ENCODE assay signal across 7 mouse cellular contexts in the genomic region with DNA sequence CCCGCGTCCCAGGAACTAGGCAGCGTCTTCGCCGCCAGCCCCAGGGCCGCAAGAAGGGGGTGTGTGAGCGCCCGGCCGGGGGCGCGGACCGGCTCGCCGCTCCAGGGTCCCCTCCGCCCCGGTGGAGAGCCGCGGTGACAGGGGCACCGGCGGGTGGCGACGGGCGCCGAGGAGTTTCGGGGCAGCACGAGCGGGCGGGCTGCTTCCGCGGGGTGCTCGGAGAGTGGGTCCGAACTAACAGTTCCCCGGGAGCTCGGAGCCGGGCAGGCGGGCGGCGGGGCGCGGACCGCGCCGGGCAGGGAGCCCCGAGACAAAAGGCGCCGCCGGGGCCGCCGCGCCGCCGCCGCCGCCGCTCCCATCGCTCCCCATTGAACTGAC. TPM values are rescaled to one million over a fixed set of nuclear protein-coding genes. Genes with fewer than 3 reads are reported as not detected.
DNase-seq lines count a peak whose midpoint lies in the region; ATAC-seq and TF ChIP-seq lines count a peak whose summit lies in the region.

No protein-coding gene starts in this region.

- peak overlapping the region; percentile 92 for H3K4me3 ChIP-seq in lung, embryonic 15.5 days
- H3K4me3 ChIP-seq in embryonic facial prominence, embryonic 15.5 days (replicated peaks) = peak overlapping the region; percentile 89
- peak overlapping the region; percentile 95 for H3K4me3 ChIP-seq in hindbrain, postnatal 0 days (ENCODE audit: low read length)
- H3K4me3 ChIP-seq in midbrain, embryonic 16.5 days (ENCODE audit: low read depth, low read length) = peak overlapping the region; percentile 94

- 0 out of 2 replicates have a peak, but pooled peaks cover 5% of the 10 kb centered on the region for H3K4me1 ChIP-seq in lung, embryonic 15.5 days
- H3K4me1 ChIP-seq in embryonic facial prominence, embryonic 15.5 days = 0 out of 2 replicates have a peak, but pooled peaks cover 4% of the 10 kb centered on the region
- no peaks in the 10 kb centered on the region; the same call in 1 of the 2 replicates for H3K4me1 ChIP-seq in hindbrain, postnatal 0 days (ENCODE audit: insufficient read depth, low read length)
- H3K4me1 ChIP-seq in midbrain, embryonic 16.5 days (ENCODE audit: control insufficient read depth, insufficient read depth, low read length) = peaks cover 7% of the 10 kb centered on the region

- no peak for DNase-seq in lung, postnatal 36 days
- DNase-seq in hindbrain, postnatal 0 days (ENCODE audit: low spot score) = peak; percentile 51
- no peak for DNase-seq in left cerebral cortex, adult 11 months (ENCODE audit: low spot score)
- no peak for DNase-seq in left cerebral cortex, postnatal 36 days (ENCODE audit: low spot score in 2 of 2)

- no peaks in the 10 kb centered on the region for H3K36me3 ChIP-seq in lung, embryonic 15.5 days
- H3K36me3 ChIP-seq in embryonic facial prominence, embryonic 15.5 days = no peaks in the 10 kb centered on the region
- no peaks in the 10 kb centered on the region for H3K36me3 ChIP-seq in hindbrain, postnatal 0 days (ENCODE audit: insufficient read depth, low read length)
- no peaks in the 10 kb centered on the region for H3K36me3 ChIP-seq in midbrain, embryonic 16.5 days (ENCODE audit: control insufficient read depth, insufficient read depth, low read length)

- TF ChIP-seq CTCF in hindbrain, postnatal 0 days (IDR thresholded peaks at IDR 0.05; ENCODE audit: low read depth) = no peak

- H3K27ac ChIP-seq in lung, embryonic 15.5 days = peak overlapping the region; percentile 99
- peak overlapping the region; percentile 98 for H3K27ac ChIP-seq in embryonic facial prominence, embryonic 15.5 days (replicated peaks)
- H3K27ac ChIP-seq in hindbrain, postnatal 0 days = peak overlapping the region; percentile 98
- peak overlapping the region; percentile 99 for H3K27ac ChIP-seq in midbrain, embryonic 16.5 days (ENCODE audit: low read length)

- H3K9ac ChIP-seq in lung, embryonic 15.5 days = peak overlapping the region; percentile 94
- H3K9ac ChIP-seq in embryonic facial prominence, embryonic 15.5 days = peak overlapping the region; percentile 85
- peak overlapping the region; percentile 91 for H3K9ac ChIP-seq in hindbrain, postnatal 0 days (replicated peaks; ENCODE audit: low read length)
- peak overlapping the region; percentile 93 for H3K9ac ChIP-seq in midbrain, embryonic 16.5 days (ENCODE audit: low read depth, low read length)

- intact Hi-C loops in left cerebral cortex, postnatal 36 days (cut with DNase I) = loop anchor here (5.0 kb wide), 2 partner anchors 100 to 490 kb away; no protein-coding TSS in a partner anchor

- peak overlapping the region; percentile 89 for H3K4me2 ChIP-seq in lung, embryonic 15.5 days
- H3K4me2 ChIP-seq in embryonic facial prominence, embryonic 15.5 days (replicated peaks) = peak overlapping the region; percentile 88
- H3K4me2 ChIP-seq in hindbrain, postnatal 0 days (ENCODE audit: low read depth, low read length) = peak overlapping the region; percentile 78
- H3K4me2 ChIP-seq in midbrain, embryonic 16.5 days (ENCODE audit: low read length) = peak overlapping the region; percentile 66

- peak; percentile 9 for ATAC-seq in lung, embryonic 15.5 days (ENCODE audit: borderline replicate concordance, extremely low read depth, low FRiP score, low TSS enrichment)
- ATAC-seq in embryonic facial prominence, embryonic 15.5 days (ENCODE audit: insufficient number of reproducible peaks, low FRiP score, low TSS enrichment, low read depth) = peak; percentile 3
- ATAC-seq in hindbrain, postnatal 0 days = no peak; the same call in none of the 2 replicates
- peak; percentile 23 for ATAC-seq in midbrain, embryonic 16.5 days

- H3K9me3 ChIP-seq in lung, embryonic 15.5 days = no peaks in the 10 kb centered on the region
- no peaks in the 10 kb centered on the region for H3K9me3 ChIP-seq in embryonic facial prominence, embryonic 15.5 days (replicated peaks)
- no peaks in the 10 kb centered on the region for H3K9me3 ChIP-seq in hindbrain, postnatal 0 days (ENCODE audit: low read length)
- H3K9me3 ChIP-seq in midbrain, embryonic 16.5 days (replicated peaks; ENCODE audit: control insufficient read depth, low read length, poor library complexity, severe bottlenecking) = no peaks in the 10 kb centered on the region

- 0% methylated on average over 8 of the region's 56 CpGs for WGBS in lung, embryonic 15.5 days
- 1% methylated on average over 28 of the region's 56 CpGs for WGBS in embryonic facial prominence, embryonic 15.5 days
- WGBS in hindbrain, postnatal 0 days = 1% methylated on average over 37 of the region's 56 CpGs
- under 1% methylated on average over 28 of the region's 56 CpGs for WGBS in midbrain, embryonic 16.5 days

- no peaks in the 10 kb centered on the region; the same call in 1 of the 2 replicates for H3K27me3 ChIP-seq in lung, embryonic 15.5 days
- no peaks in the 10 kb centered on the region for H3K27me3 ChIP-seq in embryonic facial prominence, embryonic 15.5 days
- H3K27me3 ChIP-seq in hindbrain, postnatal 0 days (ENCODE audit: insufficient read depth, low read length) = no peaks in the 10 kb centered on the region
- no peaks in the 10 kb centered on the region for H3K27me3 ChIP-seq in midbrain, embryonic 16.5 days (ENCODE audit: control insufficient read depth, insufficient read depth, low read depth, low read length)

RNA-seq across cellular contexts. Expression of gene Lcorl, which starts 0.6 kb away (rescaled TPM):
- polyA plus RNA-seq in lung, embryonic 15.5 days (2015; fragmentation: Nextera tagmentation; extraction: Ambion mirVana) = 35.3 and 38.4 TPM in 2 replicates
- 21.0 and 22.8 TPM in 2 replicates for polyA plus RNA-seq in embryonic facial prominence, embryonic 15.5 days (2015; fragmentation: Nextera tagmentation; extraction: Ambion mirVana)
- total RNA-seq in hindbrain, postnatal 0 days (2014; rRNA removed) = 34.2 and 37.8 TPM in 2 replicates
- polyA plus RNA-seq in hindbrain, postnatal 0 days (2015; fragmentation: Nextera tagmentation; extraction: Ambion mirVana) = 44.5 and 45.0 TPM in 2 replicates
- 60.9 and 65.3 TPM in 2 replicates for polyA plus RNA-seq in midbrain, embryonic 16.5 days (2015; fragmentation: Nextera tagmentation; extraction: Ambion mirVana)
- 10 to 100 TPM; 26.0 to 31.8 TPM for total RNA-seq in left cerebral cortex, postnatal 36 days (2021)
